Mouse (Mus musculus) adipocyte (in vitro differentiated cells): ENCODE results near the gene Mmp24.

ENCODE experiments used
- DNase-seq: peaks from one replicate; pipeline ENCODE4 v3.0.0-alpha.2; 2016; ENCODE audit warnings: low spot score

The Mmp24 gene

GRCm38 (mm10) chr2:155860102-155860501 lies 85.0 kb downstream of the Mmp24 start:
- DNase-seq: no peak

- no peak for DNase-seq
These were observed 86.4 kb downstream of the Mmp24 start for GRCm38 (mm10) chr2:155861581-155861980.

- no peak for DNase-seq
These were observed 87.6 kb downstream of the Mmp24 start for GRCm38 (mm10) chr2:155862573-155863300.

DNA sequence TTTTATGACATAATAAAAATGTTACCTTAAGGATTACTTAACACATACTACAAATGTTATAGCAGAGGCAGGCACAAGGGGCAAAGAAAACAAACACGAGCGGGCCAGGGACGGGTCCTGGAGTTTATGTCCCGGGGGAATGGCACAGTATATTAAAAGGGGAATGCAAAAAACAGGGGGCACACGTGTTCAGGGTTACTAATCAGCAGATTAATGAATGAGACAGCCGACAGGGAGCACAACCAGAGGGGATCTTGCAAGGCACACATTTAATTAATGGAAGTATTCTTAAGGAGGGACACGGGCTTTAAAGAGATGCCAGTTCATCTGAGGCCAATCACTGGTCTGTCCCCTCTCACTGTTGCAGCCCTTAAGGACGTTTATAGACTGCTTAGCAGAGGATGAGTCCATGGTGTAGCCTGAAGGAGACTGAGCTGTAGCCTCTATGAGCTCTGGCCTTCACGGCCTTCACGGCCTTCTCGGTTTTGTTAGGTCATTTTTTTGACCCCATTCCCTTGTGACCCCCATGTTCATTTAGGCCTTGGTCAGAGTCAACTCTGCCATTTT lies 88.2 kb downstream of the Mmp24 start:
- no peak for DNase-seq
